Mouse (Mus musculus): ENCODE results near the gene Set. TPM values are rescaled to one million over a fixed set of nuclear protein-coding genes. Genes with fewer than 3 reads are reported as not detected.
A peak's percentile ranks its signal among the peaks of the same experiment; 100 is the strongest.

Gene Set
- polyA plus RNA-seq, 1 experiment, result 35.5 TPM

GRCm38 (mm10) chr2:30056736-30057135 lies 442 bp upstream of the Set start:
- 80% methylated on average over 3 of the region's 3 CpGs for WGBS
- H3K4me3 ChIP-seq (replicated peaks; ENCODE audit: extremely low read depth, low read depth, low read length), result no peak overlapping the region
- TF ChIP-seq CTCF (IDR thresholded peaks at IDR 0.05; ENCODE audit: insufficient read depth, low read length) (no peak), POLR2A (IDR thresholded peaks at IDR 0.05; ENCODE audit: borderline replicate concordance, extremely low read depth, low read depth, low read length) (no peak)

GRCm38 (mm10) chr2:30058418-30058817 lies 1.2 kb downstream of the Set start:
- no peak for TF ChIP-seq CTCF (IDR thresholded peaks at IDR 0.05; ENCODE audit: insufficient read depth, low read length)
- no peak for TF ChIP-seq POLR2A (IDR thresholded peaks at IDR 0.05; ENCODE audit: borderline replicate concordance, extremely low read depth, low read depth, low read length)
- DNase-seq, result no peak
- no peak overlapping the region for H3K4me3 ChIP-seq (replicated peaks; ENCODE audit: extremely low read depth, low read depth, low read length)
- peaks cover 4% of the 10 kb centered on the region for H3K4me1 ChIP-seq (ENCODE audit: control insufficient read depth, insufficient read depth, low read length)
- 67% methylated on average over 5 of the region's 5 CpGs for WGBS

More at GRCm38 (mm10) chr2:30056736-30057135, 442 bp upstream of the Set start:
- H3K4me1 ChIP-seq (ENCODE audit: control insufficient read depth, insufficient read depth, low read length), result no peaks in the 10 kb centered on the region
- DNase-seq, result no peak

- WGBS, result 10% methylated on average over 37 of the region's 37 CpGs
- Histone ChIP-seq H3K4me1 (ENCODE audit: control insufficient read depth, insufficient read depth, low read length) (peaks cover 4% of the 10 kb centered on the region), H3K4me3 (replicated peaks; ENCODE audit: extremely low read depth, low read depth, low read length) (peak overlapping the region; percentile 64)
- DNase-seq, result peak; percentile 57
- TF ChIP-seq CTCF (IDR thresholded peaks at IDR 0.05; ENCODE audit: insufficient read depth, low read length) (no peak), POLR2A (IDR thresholded peaks at IDR 0.05; ENCODE audit: borderline replicate concordance, extremely low read depth, low read depth, low read length) (no peak)
Observed at GRCm38 (mm10) chr2:30061215-30062166, 4.3 kb downstream of the Set start.

GRCm38 (mm10) chr2:30062249-30063093 lies 5.3 kb downstream of the Set start:
- under 1% methylated on average over 40 of the region's 40 CpGs for WGBS
- peak; percentile 79 for DNase-seq

GRCm38 (mm10) chr2:30063235-30063634 lies 6.1 kb downstream of the Set start:
- WGBS, result 19% methylated on average over 8 of the region's 8 CpGs
- Histone ChIP-seq H3K4me3 (replicated peaks; ENCODE audit: extremely low read depth, low read depth, low read length) (peak overlapping the region; percentile 61), H3K4me1 (ENCODE audit: control insufficient read depth, insufficient read depth, low read length) (peaks cover 6% of the 10 kb centered on the region)
- TF ChIP-seq CTCF (IDR thresholded peaks at IDR 0.05; ENCODE audit: insufficient read depth, low read length), result no peak
- no peak for TF ChIP-seq POLR2A (IDR thresholded peaks at IDR 0.05; ENCODE audit: borderline replicate concordance, extremely low read depth, low read depth, low read length)
- no peak for DNase-seq

More at GRCm38 (mm10) chr2:30062249-30063093, 5.3 kb downstream of the Set start:
- Histone ChIP-seq H3K4me3 (replicated peaks; ENCODE audit: extremely low read depth, low read depth, low read length) (peak overlapping the region; percentile 61), H3K4me1 (ENCODE audit: control insufficient read depth, insufficient read depth, low read length) (peaks cover 5% of the 10 kb centered on the region)
- TF ChIP-seq POLR2A (IDR thresholded peaks at IDR 0.05; ENCODE audit: borderline replicate concordance, extremely low read depth, low read depth, low read length) (peak; percentile 62; the same call in 1 of the 2 replicates), CTCF (IDR thresholded peaks at IDR 0.05; ENCODE audit: insufficient read depth, low read length) (0 out of 2 replicates have a peak, but pooled peaks have one; percentile 4)

GRCm38 (mm10) chr2:30063791-30064190 lies 6.6 kb downstream of the Set start:
- Histone ChIP-seq H3K4me3 (replicated peaks; ENCODE audit: extremely low read depth, low read depth, low read length) (no peak overlapping the region), H3K4me1 (ENCODE audit: control insufficient read depth, insufficient read depth, low read length) (peaks cover 6% of the 10 kb centered on the region)
- TF ChIP-seq POLR2A (IDR thresholded peaks at IDR 0.05; ENCODE audit: borderline replicate concordance, extremely low read depth, low read depth, low read length), result no peak
- no peak for TF ChIP-seq CTCF (IDR thresholded peaks at IDR 0.05; ENCODE audit: insufficient read depth, low read length)
- 30% methylated on average over 3 of the region's 3 CpGs for WGBS
- no peak for DNase-seq

- WGBS, result 54% methylated on average over 3 of the region's 3 CpGs
- no peak for TF ChIP-seq POLR2A (IDR thresholded peaks at IDR 0.05; ENCODE audit: borderline replicate concordance, extremely low read depth, low read depth, low read length)
- TF ChIP-seq CTCF (IDR thresholded peaks at IDR 0.05; ENCODE audit: insufficient read depth, low read length), result no peak
- no peak for DNase-seq
- H3K4me3 ChIP-seq (replicated peaks; ENCODE audit: extremely low read depth, low read depth, low read length), result no peak overlapping the region
- H3K4me1 ChIP-seq (ENCODE audit: control insufficient read depth, insufficient read depth, low read length), result peaks cover 6% of the 10 kb centered on the region
Observed at GRCm38 (mm10) chr2:30064298-30064697, 7.1 kb downstream of the Set start.

GRCm38 (mm10) chr2:30066046-30066901 lies 9.1 kb downstream of the Set start:
- H3K4me1 ChIP-seq (ENCODE audit: control insufficient read depth, insufficient read depth, low read length), result peaks cover 6% of the 10 kb centered on the region
- TF ChIP-seq POLR2A (IDR thresholded peaks at IDR 0.05; ENCODE audit: borderline replicate concordance, extremely low read depth, low read depth, low read length) (peak; percentile 62; the same call in 1 of the 2 replicates), CTCF (IDR thresholded peaks at IDR 0.05; ENCODE audit: insufficient read depth, low read length) (no peak)
- H3K4me3 ChIP-seq (replicated peaks; ENCODE audit: extremely low read depth, low read depth, low read length), result peak overlapping the region; percentile 96
- under 1% methylated on average over 90 of the region's 101 CpGs for WGBS
- peak; percentile 87 for DNase-seq

Data from lung, adult 2 months (tissue).